Mouse (Mus musculus) kidney, adult 9 months (tissue): ENCODE results near the gene Atp1a2.
A peak's percentile ranks its signal among the peaks of the same experiment; 100 is the strongest.
"Not testable (repeated sequence)": the region's sequence is repeated elsewhere in the genome, so short reads cannot be mapped to it uniquely, and the experiment has no call there.

Experiments
- DNase-seq: peaks from one replicate; pipeline ENCODE4 v3.0.0; 2022

Atp1a2 gene

DNA sequence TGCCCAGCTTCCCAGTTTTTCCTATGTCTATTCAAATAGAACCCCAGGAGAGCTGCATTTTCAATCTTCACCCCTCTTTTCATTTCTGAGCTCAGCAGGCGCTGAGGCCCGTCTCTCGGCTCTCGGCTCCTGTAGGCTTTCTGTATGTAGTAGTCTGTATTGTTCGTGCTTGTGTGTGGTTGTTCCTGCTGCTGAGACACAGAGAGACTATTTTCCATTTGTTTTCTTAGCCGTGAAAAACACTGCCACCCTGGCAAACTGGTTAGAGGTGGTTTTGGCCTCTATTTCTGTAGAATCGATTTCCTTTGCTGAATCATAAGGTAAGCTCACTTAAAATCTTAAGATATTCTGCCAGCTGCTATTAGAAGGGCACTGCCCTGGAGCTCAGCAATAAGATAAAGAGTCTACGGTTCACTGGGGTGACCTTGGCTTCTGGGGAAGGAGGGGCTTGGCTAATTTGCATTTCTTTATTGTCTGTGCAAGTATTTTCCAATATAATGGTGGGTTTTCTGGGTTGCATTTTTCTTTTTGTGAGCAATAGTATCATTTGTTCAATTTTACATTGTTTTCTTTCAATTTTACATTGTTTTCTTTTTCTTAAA is 36.3 kb downstream of the Atp1a2 start, which contains the start of gene Igsf8:
Gene Igsf8 (plus strand): TSS at position 165 of the 602 bp plus-strand sequence.
- no peak for DNase-seq

DNA sequence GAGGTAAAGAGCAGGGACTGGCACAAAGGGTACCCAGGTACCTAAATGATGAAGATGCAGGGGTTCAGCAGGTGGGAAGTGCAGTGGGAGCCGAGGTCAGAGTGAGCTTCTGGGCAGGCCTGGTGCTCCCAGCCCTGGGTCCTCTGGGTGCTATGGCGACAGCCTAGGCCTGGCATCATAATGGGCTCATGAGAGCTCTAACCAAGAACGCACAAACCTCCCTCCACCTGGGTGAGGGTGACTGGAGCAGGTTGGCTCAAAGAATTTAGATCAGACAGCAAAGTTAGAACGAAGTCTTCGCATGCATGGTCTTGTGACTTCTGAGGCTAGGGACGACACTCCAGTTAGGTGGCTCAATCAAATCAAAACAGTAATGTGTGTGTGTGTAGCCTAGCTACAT is 39.5 kb downstream of the Atp1a2 start, which contains the start of gene Atp1a4:
Gene Atp1a4 (minus strand): TSS at position 101 of the 400 bp plus-strand sequence.
- DNase-seq, result no peak

DNA sequence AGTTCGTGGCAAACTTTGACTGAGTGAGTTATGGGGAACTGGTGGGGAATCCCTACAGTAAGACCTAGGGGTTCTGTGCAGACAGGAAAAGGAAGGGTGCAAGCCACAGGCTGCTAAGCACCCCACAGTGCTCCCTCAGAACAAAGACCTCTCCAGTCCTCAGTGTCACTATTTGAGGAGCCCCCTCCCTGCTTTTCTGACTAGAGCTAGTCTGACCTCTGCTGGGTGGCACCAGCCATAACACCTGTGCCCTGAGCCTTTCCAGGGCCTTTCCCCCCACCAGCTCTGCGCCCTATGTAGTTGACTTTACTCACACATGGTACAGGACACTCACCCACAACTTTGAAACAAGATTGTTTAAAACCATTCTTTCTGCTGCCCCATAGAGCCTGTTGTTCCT is 50.2 kb downstream of the Atp1a2 start:
- DNase-seq, result peak; percentile 27

GRCm38 (mm10) chr1:172247216-172247615 is 50.6 kb downstream of the Atp1a2 start:
- no peak for DNase-seq

- not testable (repeated sequence) for DNase-seq
Observed at GRCm38 (mm10) chr1:172244645-172245044, 53.2 kb downstream of the Atp1a2 start.

GRCm38 (mm10) chr1:172243547-172244205 is 54.2 kb downstream of the Atp1a2 start:
- peak; percentile 33 for DNase-seq

GRCm38 (mm10) chr1:172242401-172242800 is 55.5 kb downstream of the Atp1a2 start:
- peak; percentile 76 for DNase-seq

GRCm38 (mm10) chr1:172240945-172241708 is 56.7 kb downstream of the Atp1a2 start:
- peak; percentile 48 for DNase-seq

- no peak for DNase-seq
Observed at GRCm38 (mm10) chr1:172229215-172229614, 68.6 kb downstream of the Atp1a2 start.

DNA sequence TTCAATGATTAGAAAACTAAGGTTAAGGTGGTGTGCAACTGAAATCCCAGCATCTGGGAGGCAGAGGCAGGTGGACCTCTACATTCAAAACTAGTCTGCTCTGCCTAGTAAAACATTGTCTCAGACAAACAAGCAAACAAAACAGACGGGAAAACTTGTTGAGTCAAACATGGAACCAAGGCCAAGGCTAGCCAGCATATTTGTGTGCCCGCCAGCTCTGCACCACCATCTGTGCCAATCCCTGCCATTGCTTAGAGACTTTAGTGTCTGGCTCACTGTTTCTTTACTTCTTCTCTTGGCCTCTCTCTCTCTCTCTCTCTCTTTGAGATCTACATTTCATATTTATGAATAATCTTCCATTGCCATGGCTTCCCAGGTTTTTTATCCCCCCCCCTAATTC is 69.7 kb downstream of the Atp1a2 start:
- peak; percentile 33 for DNase-seq
